Mouse (Mus musculus) cortical plate, adult 2 months (tissue): ENCODE results near the gene Rassf3. TPM values are rescaled to one million over a fixed set of nuclear protein-coding genes. Genes with fewer than 3 reads are reported as not detected.

Experiments
- H3K27ac ChIP-seq: fragments of 200-500 bp; 2 replicates; pipeline ENCODE4 v1.5.1; 2012; ENCODE audit warnings: low read length, control low read depth, inconsistent platforms; ENCODE audit not compliant: insufficient read depth
- H3K4me1 ChIP-seq: fragments of 200-500 bp; 2 replicates; pipeline ENCODE4 v1.6.1; 2011; ENCODE audit warnings: low read length; ENCODE audit not compliant: control insufficient read depth, insufficient read depth
- H3K4me3 ChIP-seq: fragments of 200-500 bp; 2 replicates; pipeline ENCODE4 v1.5.1; 2011; ENCODE audit warnings: mild to moderate bottlenecking, low read length, control low read depth; ENCODE audit not compliant: insufficient read depth
- CTCF ChIP-seq: fragments of 200-500 bp; IDR thresholded peaks from 2 replicates; pipeline ENCODE4 v1.5.1; 2011; ENCODE audit warnings: mild to moderate bottlenecking, control low read depth, low read length; ENCODE audit not compliant: insufficient read depth; ENCODE audit errors: extremely low read depth
- POLR2A ChIP-seq: fragments of 200-500 bp; IDR thresholded peaks from 2 replicates; pipeline ENCODE4 v1.6.1; 2011; ENCODE audit warnings: mild to moderate bottlenecking, low read length, control low read depth; ENCODE audit not compliant: insufficient read depth; ENCODE audit errors: extremely low read depth
- polyA plus RNA-seq: library from polyadenylated mRNA; depleted of rRNA; stranded (reverse); fragments of >200 nt; gene quantifications from 2 replicates; pipeline ENCODE4 v1.2.3, GENCODE M21; 2012; rRNA removed

The Rassf3 gene
- polyA plus RNA-seq, 1 experiment = 41.2 TPM

DNA sequence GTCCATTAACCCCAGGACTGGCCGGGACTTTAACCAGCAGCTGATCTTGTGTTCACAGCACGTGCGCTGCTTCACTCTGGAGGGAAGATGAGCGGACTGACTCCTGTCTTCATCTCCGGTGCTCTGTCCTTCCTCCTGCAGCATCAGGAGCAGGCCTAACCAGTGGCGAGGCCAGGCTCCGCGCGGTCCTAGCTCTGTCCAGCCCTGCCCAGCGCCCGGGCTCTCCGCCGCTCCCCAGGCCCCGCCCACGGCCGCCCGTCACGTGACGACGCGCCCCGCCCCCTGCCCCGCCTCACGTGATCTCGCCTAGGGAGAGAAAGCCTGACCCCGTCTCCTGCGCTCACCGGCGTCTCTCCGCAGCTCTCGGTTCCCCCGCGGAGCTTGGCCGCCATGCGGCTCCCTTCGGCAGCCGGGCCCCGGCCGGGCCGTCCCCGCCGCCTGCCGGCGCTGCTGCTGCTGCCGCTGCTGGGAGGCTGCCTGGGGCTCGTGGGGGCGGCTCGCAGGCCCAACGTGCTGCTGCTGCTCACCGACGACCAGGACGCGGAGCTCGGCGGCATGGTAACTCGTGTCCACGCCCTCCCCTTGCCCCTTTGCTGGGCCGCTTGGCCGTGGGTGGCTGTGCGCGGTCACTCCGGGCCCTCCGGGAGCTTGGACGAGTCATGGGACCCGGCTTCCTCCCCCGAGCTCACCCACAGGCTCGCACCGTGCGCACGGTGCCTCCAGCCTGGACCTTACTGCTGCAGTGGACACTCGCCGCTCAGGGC is 111.2 kb downstream of the Rassf3 start, which contains the start of gene Gns:
Gene Gns, plus strand, starts transcription at position 290 of the 764 bp plus-strand sequence.
- TF ChIP-seq CTCF = no peak
- peak; percentile 94 for TF ChIP-seq POLR2A
- peak within 1 kb of the TSS; percentile 74 for H3K27ac ChIP-seq
- H3K4me1 ChIP-seq = peaks cover 7% of the 10 kb centered on the region; the same call in 1 of the 2 replicates
- peak within 1 kb of the TSS; percentile 58 for H3K4me3 ChIP-seq

DNA sequence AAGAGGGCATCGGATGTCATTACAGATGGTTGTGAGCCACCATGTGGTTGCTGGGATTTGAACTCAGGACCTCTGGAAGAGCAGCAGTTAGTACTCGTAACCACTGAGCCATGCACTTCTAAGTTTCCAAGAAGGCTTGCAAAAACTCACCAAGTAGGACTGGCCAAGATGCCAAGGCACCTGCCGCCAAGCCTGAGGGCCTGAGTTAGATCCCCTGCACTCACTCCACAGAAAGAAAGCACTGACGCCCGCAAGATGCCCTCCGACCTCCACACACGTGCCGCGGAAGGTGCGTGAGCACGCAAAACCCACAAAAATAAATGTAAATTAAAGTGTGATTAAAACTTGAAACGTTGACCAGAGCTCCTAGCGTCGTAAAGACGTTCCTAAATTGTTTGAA is 111.8 kb downstream of the Rassf3 start:
- TF ChIP-seq POLR2A = no peak
- no peak for TF ChIP-seq CTCF
- Histone ChIP-seq H3K27ac (no peak overlapping the region), H3K4me3 (peak overlapping the region; percentile 58), H3K4me1 (peaks cover 7% of the 10 kb centered on the region; the same call in 1 of the 2 replicates)

DNA sequence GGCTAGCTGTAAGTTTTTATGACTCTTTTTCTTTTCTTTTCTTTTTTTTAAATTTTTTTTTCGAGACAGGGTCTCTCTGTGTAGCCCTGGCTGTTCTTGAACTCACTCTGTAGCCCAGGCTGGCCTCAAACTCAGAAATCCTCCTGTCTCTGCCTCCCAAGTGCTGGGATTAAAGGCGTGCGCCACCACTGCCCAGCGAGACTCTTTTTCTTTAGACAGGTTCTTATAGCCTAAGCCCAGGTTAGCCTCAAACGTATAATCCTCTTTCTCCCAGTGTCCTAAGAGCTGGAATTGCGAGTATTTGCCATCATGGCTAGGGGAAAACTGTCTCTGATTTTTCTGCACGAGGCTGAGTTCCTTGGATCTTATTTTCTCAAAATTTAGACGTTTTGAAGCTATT is 112.9 kb downstream of the Rassf3 start:
- H3K4me1 ChIP-seq = peaks cover 7% of the 10 kb centered on the region; the same call in 1 of the 2 replicates
- H3K4me3 ChIP-seq = no peak overlapping the region
- H3K27ac ChIP-seq = no peak overlapping the region
- TF ChIP-seq CTCF (no peak), POLR2A (no peak)

DNA sequence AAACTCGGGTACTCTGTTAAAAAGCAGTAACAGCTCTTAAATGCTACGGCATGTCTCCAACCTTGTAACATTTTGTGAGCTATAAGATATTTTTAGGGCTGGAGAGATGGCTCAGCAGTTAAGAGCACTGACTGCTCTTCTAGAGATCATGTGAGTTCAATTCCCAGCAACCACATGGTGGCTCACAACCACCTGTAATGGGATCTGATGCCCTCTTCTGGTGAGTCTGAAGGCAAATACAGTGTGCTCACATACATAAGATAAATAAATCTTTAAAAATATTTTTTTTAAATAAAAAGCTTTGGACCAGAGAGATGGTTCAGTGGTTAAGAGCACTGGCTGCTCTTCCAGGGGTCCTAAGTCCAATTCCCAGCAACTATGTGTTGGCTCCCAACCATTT is 115.8 kb downstream of the Rassf3 start:
- no peak overlapping the region for H3K27ac ChIP-seq
- no peaks in the 10 kb centered on the region for H3K4me1 ChIP-seq
- H3K4me3 ChIP-seq = no peak overlapping the region
- no peak for TF ChIP-seq POLR2A
- TF ChIP-seq CTCF = no peak

Other genes with a start within 250 kb of the Rassf3 start
- gene Tbc1d30, start 125.1 kb downstream of the Rassf3 start, polyA plus RNA-seq = 48.6 and 49.1 TPM in 2 replicates
- gene Gns, start 111.3 kb downstream of the Rassf3 start, polyA plus RNA-seq = 44.7 and 46.8 TPM in 2 replicates
- gene Tbk1, start 110.4 kb upstream of the Rassf3 start, polyA plus RNA-seq = 41.5 and 46.4 TPM in 2 replicates
- gene Xpot, start 150.0 kb upstream of the Rassf3 start, polyA plus RNA-seq = 60.8 and 64.0 TPM in 2 replicates
- gene D930020B18Rik, start 165.2 kb upstream of the Rassf3 start, polyA plus RNA-seq = 0.31 and 0.38 TPM in 2 replicates